Mouse (Mus musculus) forebrain, embryonic 15.5 days (tissue): ENCODE measurements around the gene Gm10778. TPM values are rescaled to one million over a fixed set of nuclear protein-coding genes. Genes with fewer than 3 reads are reported as not detected.
"Not testable (repeated sequence)": the region's sequence is repeated elsewhere in the genome, so short reads cannot be mapped to it uniquely, and the experiment has no call there.

Source experiments
- ATAC-seq: fragments of 200-750 bp; cut with Nextera tagmentation; replicated peaks from 2 replicates; pipeline ENCODE4 v1.8.0; 2017; ENCODE audit warnings: mild to moderate bottlenecking, moderate TSS enrichment, moderate library complexity
- H3K27ac ChIP-seq: fragments of 300-500 bp; sonication (generic); replicated peaks from 2 replicates; pipeline ENCODE4 v1.5.1; 2015; ENCODE audit warnings: mild to moderate bottlenecking, inconsistent platforms
- H3K27me3 ChIP-seq: fragments of 300-500 bp; sonication (generic); 2 replicates; pipeline ENCODE4 v1.6.1; 2015; ENCODE audit warnings: inconsistent platforms
- H3K36me3 ChIP-seq: fragments of 300-500 bp; sonication (generic); 2 replicates; pipeline ENCODE4 v1.6.1; 2015; ENCODE audit warnings: mild to moderate bottlenecking, inconsistent platforms
- H3K4me1 ChIP-seq: fragments of 300-500 bp; sonication (generic); 2 replicates; pipeline ENCODE4 v1.6.1; 2015; ENCODE audit warnings: inconsistent platforms
- H3K4me2 ChIP-seq: fragments of 300-500 bp; sonication (generic); replicated peaks from 2 replicates; pipeline ENCODE4 v1.6.1; 2015; ENCODE audit warnings: mild to moderate bottlenecking, inconsistent platforms
- H3K4me3 ChIP-seq: fragments of 300-500 bp; sonication (generic); 2 replicates; pipeline ENCODE4 v1.5.1; 2015; ENCODE audit warnings: mild to moderate bottlenecking, inconsistent platforms
- H3K9ac ChIP-seq: fragments of 300-500 bp; sonication (generic); replicated peaks from 2 replicates; pipeline ENCODE4 v1.6.1; 2015; ENCODE audit warnings: mild to moderate bottlenecking, inconsistent platforms
- H3K9me3 ChIP-seq: fragments of 300-500 bp; sonication (generic); 2 replicates; pipeline ENCODE4 v1.6.1; 2016; ENCODE audit warnings: inconsistent platforms
- WGBS: fragments of 180-500 bp; shearing (Covaris S2); methylation state at CpG from one replicate; pipeline ENCODE4 v1.1.7; 2015; ENCODE audit warnings: mixed read lengths; 5-methylcytosine and 5-hydroxymethylcytosine counted together
- polyA plus RNA-seq: library from polyadenylated mRNA; unstranded; fragments of >200 nt; fragmentation: Nextera tagmentation; extraction: Ambion mirVana; gene quantifications from 2 replicates; pipeline ENCODE4 v1.2.1, GENCODE M21; 2015

The Gm10778 gene
- polyA plus RNA-seq, 1 experiment from 2014 or later: 6.3 TPM

GRCm38 (mm10) chr10:81636338-81636737 lies 12.5 kb upstream of the Gm10778 start:
- H3K9me3 ChIP-seq: no peaks in the 10 kb centered on the region
- no peak overlapping the region for H3K4me3 ChIP-seq
- H3K4me2 ChIP-seq: no peak overlapping the region
- H3K9ac ChIP-seq: no peak overlapping the region
- H3K36me3 ChIP-seq: no peaks in the 10 kb centered on the region
- peaks cover 16% of the 10 kb centered on the region for H3K4me1 ChIP-seq
- ATAC-seq: no peak
- H3K27me3 ChIP-seq: no peaks in the 10 kb centered on the region; the same call in 1 of the 2 replicates
- H3K27ac ChIP-seq: no peak overlapping the region
- 22% methylated on average over 8 of the region's 8 CpGs for WGBS

DNA sequence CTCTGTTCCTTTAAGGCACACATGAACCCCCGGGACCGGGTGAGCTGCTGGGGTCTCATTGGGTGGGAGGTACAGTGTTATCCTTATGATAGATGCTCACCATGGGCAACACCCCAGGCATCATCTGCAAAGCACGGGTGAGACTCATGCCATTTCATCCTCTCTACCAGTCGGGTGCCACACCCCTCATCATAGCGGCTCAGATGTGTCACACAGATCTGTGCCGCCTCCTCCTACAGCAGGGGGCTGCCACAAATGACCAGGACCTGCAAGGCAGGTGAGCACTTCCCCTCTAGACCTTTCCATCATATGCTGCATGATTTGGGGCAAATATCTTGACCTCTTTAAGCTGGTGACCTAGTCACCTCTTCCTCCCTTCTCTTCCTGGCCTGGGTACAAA lies 10.8 kb upstream of the Gm10778 start:
- H3K4me3 ChIP-seq: no peak overlapping the region
- no peak for ATAC-seq
- H3K9ac ChIP-seq: no peak overlapping the region
- H3K27ac ChIP-seq: no peak overlapping the region
- peaks cover 31% of the 10 kb centered on the region for H3K4me1 ChIP-seq
- 80% methylated on average over 6 of the region's 6 CpGs for WGBS
- no peaks in the 10 kb centered on the region for H3K27me3 ChIP-seq
- H3K9me3 ChIP-seq: no peaks in the 10 kb centered on the region
- H3K4me2 ChIP-seq: no peak overlapping the region
- H3K36me3 ChIP-seq: no peaks in the 10 kb centered on the region

GRCm38 (mm10) chr10:81640825-81641224 lies 8.0 kb upstream of the Gm10778 start:
- H3K9me3 ChIP-seq, ATAC-seq, H3K4me3 ChIP-seq, H3K4me2 ChIP-seq, H3K27me3 ChIP-seq, H3K27ac ChIP-seq, H3K36me3 ChIP-seq, H3K9ac ChIP-seq: not testable (repeated sequence)
- 33% methylated on average over 4 of the region's 4 CpGs for WGBS
- peaks cover 21% of the 10 kb centered on the region for H3K4me1 ChIP-seq

DNA sequence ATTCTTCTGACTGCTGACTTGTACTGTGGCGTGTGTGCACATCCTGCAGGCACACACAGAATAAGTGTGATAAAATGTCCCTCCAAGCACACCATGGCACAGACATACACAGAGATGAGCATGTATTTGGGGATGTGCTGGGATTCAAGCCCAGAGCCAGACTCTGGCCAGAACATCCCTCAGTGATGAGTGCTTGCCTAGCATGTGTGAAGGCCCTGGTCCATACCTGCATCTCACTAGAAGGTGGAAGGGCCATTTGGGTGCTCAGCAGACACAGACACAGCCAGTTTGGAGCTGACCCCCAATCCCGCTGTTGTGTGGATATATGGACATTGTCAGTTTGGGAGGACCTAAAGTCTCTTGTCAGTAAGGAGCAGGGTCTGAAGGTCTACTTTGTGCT lies 7.3 kb upstream of the Gm10778 start:
- Histone ChIP-seq H3K4me1 (peaks cover 21% of the 10 kb centered on the region), H3K27me3 (no peaks in the 10 kb centered on the region), H3K4me2 (no peak overlapping the region), H3K36me3 (no peaks in the 10 kb centered on the region), H3K27ac (no peak overlapping the region), H3K9me3 (no peaks in the 10 kb centered on the region), H3K9ac (0 out of 2 replicates have a peak overlapping the region, but pooled peaks have one; percentile 78), H3K4me3 (no peak overlapping the region)
- ATAC-seq: no peak
- WGBS: 91% methylated on average over 2 of the region's 2 CpGs

- Histone ChIP-seq H3K4me3 (peak overlapping the region; percentile 54), H3K27ac (0 out of 2 replicates have a peak overlapping the region, but pooled peaks have one; percentile 92), H3K9me3 (no peaks in the 10 kb centered on the region), H3K4me2 (peak overlapping the region; percentile 72), H3K27me3 (no peaks in the 10 kb centered on the region), H3K4me1 (peaks cover 21% of the 10 kb centered on the region), H3K36me3 (no peaks in the 10 kb centered on the region), H3K9ac (peak overlapping the region; percentile 78; the same call in 1 of the 2 replicates)
- WGBS: 78% methylated on average over 8 of the region's 8 CpGs
- no peak for ATAC-seq
Measured at GRCm38 (mm10) chr10:81641978-81642647, 6.7 kb upstream of the Gm10778 start.

DNA sequence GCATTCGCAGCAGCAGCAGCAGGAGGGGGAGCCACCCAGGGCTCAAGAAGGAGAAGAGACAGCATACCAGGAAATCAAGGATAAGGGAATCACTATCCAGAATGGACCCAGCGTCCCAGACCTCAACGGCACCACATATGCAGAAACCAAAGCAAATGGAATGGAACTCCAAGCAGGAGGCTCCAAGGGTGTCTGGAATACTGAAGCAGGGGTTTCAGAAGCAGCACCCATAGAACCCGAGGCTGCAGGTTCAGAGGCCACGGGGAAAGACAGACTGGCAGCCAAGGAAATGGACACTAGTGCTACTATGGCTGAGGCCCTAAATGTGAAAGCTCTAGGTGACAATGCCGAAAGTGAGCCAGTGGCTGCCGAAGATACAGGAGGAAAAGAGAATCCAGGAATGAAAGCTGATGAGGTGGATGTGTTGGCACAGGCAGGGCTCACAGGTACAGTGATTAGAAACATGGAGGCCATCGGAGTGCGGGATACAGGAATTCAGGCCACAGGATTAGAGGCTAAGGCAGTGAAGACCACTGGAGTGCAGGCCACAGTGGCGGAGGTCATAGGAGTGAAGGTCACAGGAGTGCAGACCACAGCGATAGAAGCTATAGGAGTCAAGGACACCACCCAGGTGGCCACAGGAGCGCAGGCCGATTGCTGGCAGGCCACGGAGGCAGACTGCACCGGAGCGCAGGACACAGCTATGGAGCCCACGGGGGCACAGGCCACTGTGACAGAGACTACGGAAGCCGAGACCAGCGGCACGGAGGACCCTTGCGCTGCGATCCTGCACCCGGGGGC lies 6.0 kb upstream of the Gm10778 start:
- 19% methylated on average over 24 of the region's 24 CpGs for WGBS
- Histone ChIP-seq H3K36me3 (no peaks in the 10 kb centered on the region), H3K4me2 (peak overlapping the region; percentile 72), H3K9ac (peak overlapping the region; percentile 78), H3K9me3 (no peaks in the 10 kb centered on the region), H3K27ac (peak overlapping the region; percentile 92), H3K4me1 (peaks cover 21% of the 10 kb centered on the region), H3K4me3 (peak overlapping the region; percentile 54), H3K27me3 (no peaks in the 10 kb centered on the region)
- no peak; the same call in 1 of the 2 replicates for ATAC-seq

DNA sequence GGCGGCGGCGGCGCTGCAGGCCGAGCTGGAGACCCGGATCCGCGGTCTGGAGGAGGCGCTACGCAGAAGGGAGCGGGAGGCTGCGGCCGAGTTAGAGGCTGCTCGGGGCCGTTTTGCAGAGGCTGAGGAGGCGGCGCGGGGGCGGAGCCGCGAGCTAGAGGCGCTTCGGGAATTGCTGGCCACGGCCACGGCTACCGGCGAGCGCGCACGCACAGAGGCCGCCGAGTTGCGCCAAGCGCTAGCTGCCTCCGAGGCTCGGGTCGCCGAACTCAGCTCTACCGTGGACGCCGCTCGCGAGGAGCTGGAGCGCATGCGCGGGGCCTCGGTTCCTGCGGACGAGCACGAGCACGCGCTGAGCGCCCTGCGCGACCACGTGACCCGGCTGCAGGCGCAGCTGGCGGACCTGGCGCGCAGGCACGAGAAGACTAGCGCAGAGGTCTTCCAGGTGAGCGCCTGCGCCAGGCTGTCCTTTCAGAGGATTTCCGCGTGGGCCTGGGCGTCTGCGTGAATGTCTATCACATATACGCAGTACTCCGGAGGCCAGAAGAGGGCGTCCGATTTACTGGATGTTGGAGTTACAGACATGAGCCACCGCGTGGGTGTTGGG lies 5.3 kb upstream of the Gm10778 start:
- Histone ChIP-seq H3K4me3 (peak overlapping the region; percentile 54), H3K9me3 (no peaks in the 10 kb centered on the region), H3K27ac (peak overlapping the region; percentile 92), H3K4me1 (peaks cover 21% of the 10 kb centered on the region), H3K9ac (peak overlapping the region; percentile 78), H3K36me3 (no peaks in the 10 kb centered on the region), H3K27me3 (no peaks in the 10 kb centered on the region), H3K4me2 (peak overlapping the region; percentile 72)
- peak; percentile 88 for ATAC-seq
- under 1% methylated on average over 75 of the region's 75 CpGs for WGBS

- peak overlapping the region; percentile 54 for H3K4me3 ChIP-seq
- H3K4me2 ChIP-seq: peak overlapping the region; percentile 72
- H3K4me1 ChIP-seq: peaks cover 21% of the 10 kb centered on the region
- ATAC-seq: peak; percentile 34
- 62% methylated on average over 2 of the region's 2 CpGs for WGBS
- no peaks in the 10 kb centered on the region for H3K36me3 ChIP-seq
- peak overlapping the region; percentile 92 for H3K27ac ChIP-seq
- no peaks in the 10 kb centered on the region for H3K9me3 ChIP-seq
- no peaks in the 10 kb centered on the region for H3K27me3 ChIP-seq
- peak overlapping the region; percentile 78 for H3K9ac ChIP-seq
Measured at GRCm38 (mm10) chr10:81644162-81644561, 4.7 kb upstream of the Gm10778 start.

- 91% methylated on average over 18 of the region's 18 CpGs for WGBS
- Histone ChIP-seq H3K4me1 (peaks cover 21% of the 10 kb centered on the region), H3K27ac (no peak overlapping the region), H3K9ac (no peak overlapping the region), H3K4me2 (no peak overlapping the region), H3K9me3 (no peaks in the 10 kb centered on the region), H3K27me3 (no peaks in the 10 kb centered on the region), H3K4me3 (no peak overlapping the region), H3K36me3 (no peaks in the 10 kb centered on the region)
- no peak for ATAC-seq
Measured at GRCm38 (mm10) chr10:81644716-81645115, 4.1 kb upstream of the Gm10778 start.

- H3K9ac ChIP-seq: no peak overlapping the region
- no peaks in the 10 kb centered on the region for H3K36me3 ChIP-seq
- H3K27me3 ChIP-seq: no peaks in the 10 kb centered on the region
- no peak overlapping the region for H3K4me3 ChIP-seq
- WGBS: 86% methylated on average over 4 of the region's 4 CpGs
- H3K4me1 ChIP-seq: peaks cover 26% of the 10 kb centered on the region
- no peaks in the 10 kb centered on the region for H3K9me3 ChIP-seq
- ATAC-seq: no peak
- H3K4me2 ChIP-seq: no peak overlapping the region
- no peak overlapping the region for H3K27ac ChIP-seq
Measured at GRCm38 (mm10) chr10:81645391-81645790, 3.5 kb upstream of the Gm10778 start.

DNA sequence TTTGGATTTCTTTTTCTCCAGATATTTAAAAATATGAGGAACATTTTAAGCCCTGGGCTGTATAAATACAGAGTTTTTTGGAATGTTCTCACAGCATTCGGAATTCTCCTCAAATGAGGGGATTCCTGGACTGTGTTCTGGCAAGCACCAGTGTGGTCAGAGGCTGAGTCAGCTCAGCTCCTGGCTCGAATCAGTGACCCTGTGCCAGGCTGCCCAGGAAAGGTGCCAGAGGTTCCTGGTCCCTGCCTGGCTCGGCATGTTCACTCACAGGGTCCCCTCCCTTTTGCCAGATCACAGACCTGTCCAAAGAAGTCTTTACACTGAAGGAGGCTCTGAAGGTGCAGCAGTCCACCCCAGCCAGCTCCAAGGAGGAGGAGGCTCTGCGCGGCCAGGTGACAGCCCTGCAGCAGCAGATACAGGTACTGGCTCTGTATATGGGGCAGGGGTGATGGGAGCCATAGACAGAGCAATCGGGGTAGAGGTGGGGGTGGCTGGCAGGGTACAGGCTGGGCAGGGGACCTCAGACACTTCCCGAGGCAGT lies 2.8 kb upstream of the Gm10778 start:
- H3K9me3 ChIP-seq: no peaks in the 10 kb centered on the region
- no peak overlapping the region for H3K9ac ChIP-seq
- H3K27me3 ChIP-seq: no peaks in the 10 kb centered on the region
- peaks cover 26% of the 10 kb centered on the region for H3K4me1 ChIP-seq
- no peak for ATAC-seq
- 0 out of 2 replicates have a peak, but pooled peaks cover 5% of the 10 kb centered on the region for H3K36me3 ChIP-seq
- no peak overlapping the region for H3K4me2 ChIP-seq
- no peak overlapping the region for H3K27ac ChIP-seq
- H3K4me3 ChIP-seq: no peak overlapping the region
- WGBS: 78% methylated on average over 7 of the region's 7 CpGs

- Histone ChIP-seq H3K9ac (no peak overlapping the region), H3K4me3 (no peak overlapping the region), H3K27ac (no peak overlapping the region), H3K9me3 (peaks cover 40% of the 10 kb centered on the region), H3K4me2 (no peak overlapping the region), H3K27me3 (no peaks in the 10 kb centered on the region), H3K36me3 (peaks cover 54% of the 10 kb centered on the region), H3K4me1 (peaks cover 2% of the 10 kb centered on the region)
- no peak for ATAC-seq
- WGBS: 98% methylated on average over 10 of the region's 10 CpGs
Measured at GRCm38 (mm10) chr10:81655178-81655577, 6.3 kb downstream of the Gm10778 start.
